Comparison of ENCODE assay signal across 23 mouse cellular contexts in genomic region chr11:47833283-47833682, GRCm38 (mm10).
DNase-seq lines count a peak whose midpoint lies in the region; ATAC-seq and TF ChIP-seq lines count a peak whose summit lies in the region.
"Had no signal": no experiment of that assay in that cellular context is flagged by ENCODE, and none has a peak within 500 bp of the region (broad histone marks: within the 10 kb centered on the region; RNA-seq: fewer than 3 reads in every experiment).

No protein-coding gene starts in this region.

- peak; percentile 16; the same call in 1 of the 2 replicates for TF ChIP-seq CTCF in heart, adult 2 months (IDR thresholded peaks at IDR 0.05)
- TF ChIP-seq CTCF in lung, embryonic 14.5 days (IDR thresholded peaks at IDR 0.05; ENCODE audit: low read depth), result no peak

- no peaks in the 10 kb centered on the region for H3K36me3 ChIP-seq in heart, adult 2 months (ENCODE audit: control insufficient read depth, insufficient read depth, low read length)
- no peaks in the 10 kb centered on the region for H3K36me3 ChIP-seq in lung, embryonic 14.5 days (ENCODE audit: insufficient read depth)
- no peaks in the 10 kb centered on the region for H3K36me3 ChIP-seq in heart, embryonic 15.5 days
- H3K36me3 ChIP-seq: embryonic facial prominence, embryonic 10.5 days; limb, embryonic 12.5 days; liver, embryonic 13.5 days; lung, embryonic 15.5 days; neural tube, embryonic 12.5 days had no signal

- no peak for ATAC-seq in lung, embryonic 14.5 days (ENCODE audit: insufficient read depth)
- ATAC-seq in heart, embryonic 15.5 days (replicated peaks; ENCODE audit: insufficient number of reproducible peaks, insufficient read depth, low FRiP score, low read depth), result peak; percentile 80

- 0 out of 2 replicates have a peak, but pooled peaks have one; percentile 10 for TF ChIP-seq EP300 in heart, adult 2 months (IDR thresholded peaks at IDR 0.05; ENCODE audit: insufficient read depth, low read depth, low read length)

- no peaks in the 10 kb centered on the region for H3K79me2 ChIP-seq in heart, adult 2 months (replicated peaks; ENCODE audit: control insufficient read depth, insufficient read depth, low read length)

- no peaks in the 10 kb centered on the region for H3K27me3 ChIP-seq in heart, adult 2 months (ENCODE audit: control insufficient read depth, insufficient read depth, low read length)
- no peaks in the 10 kb centered on the region for H3K27me3 ChIP-seq in lung, embryonic 14.5 days (ENCODE audit: insufficient read depth, low read length)
- H3K27me3 ChIP-seq in heart, embryonic 15.5 days, result no peaks in the 10 kb centered on the region
- H3K27me3 ChIP-seq: CH12.LX; limb, embryonic 12.5 days; liver, embryonic 13.5 days; lung, embryonic 15.5 days; neural tube, embryonic 12.5 days had no signal

- H3K4me1 ChIP-seq in heart, adult 2 months (ENCODE audit: control insufficient read depth, insufficient read depth, low read length), result no peaks in the 10 kb centered on the region
- no peaks in the 10 kb centered on the region for H3K4me1 ChIP-seq in lung, embryonic 14.5 days (ENCODE audit: insufficient read depth)
- H3K4me1 ChIP-seq in heart, embryonic 15.5 days (replicated peaks), result peaks cover 6% of the 10 kb centered on the region; the same call in 1 of the 2 replicates
- H3K4me1 ChIP-seq: embryonic facial prominence, embryonic 10.5 days; limb, embryonic 12.5 days; liver, embryonic 13.5 days; lung, embryonic 15.5 days; neural tube, embryonic 12.5 days had no signal

- H3K9me3 ChIP-seq in lung, embryonic 14.5 days (ENCODE audit: low read depth, low read length), result no peaks in the 10 kb centered on the region
- no peaks in the 10 kb centered on the region for H3K9me3 ChIP-seq in heart, embryonic 15.5 days (replicated peaks)
- H3K9me3 ChIP-seq: embryonic facial prominence, embryonic 10.5 days; limb, embryonic 12.5 days; liver, embryonic 13.5 days; lung, embryonic 15.5 days; neural tube, embryonic 12.5 days had no signal

- DNase-seq in heart, adult 2 months, result peak in 1 of 2 experiments; percentile 28
- no peak for DNase-seq in heart, adult 11 months
- peak; percentile 17 for DNase-seq in lung, embryonic 14.5 days
- DNase-seq in lung, postnatal 36 days, result no peak
- DNase-seq in thymus, postnatal 10 days (ENCODE audit: low spot score in 2 of 2), result no peak
- no peak for DNase-seq in cerebellum, postnatal 25 days
- no peak for DNase-seq in cerebellum, adult 8-10 months
- DNase-seq: adrenal gland, postnatal 36 days; cerebellum, adult 2 months; kidney, postnatal 4 days; layer of hippocampus, adult 9-11 months; liver, embryonic 13.5 days; right cerebral cortex, postnatal 14 days; thymus, postnatal 4 days had no signal

- TF ChIP-seq POLR2A in heart, adult 2 months (IDR thresholded peaks at IDR 0.05; ENCODE audit: insufficient read depth, low read depth, low read length), result no peak

- intact Hi-C loops in heart, adult 2 months (cut with DNase I), result no loop called here

- no peak overlapping the region for H3K27ac ChIP-seq in heart, adult 2 months
- H3K27ac ChIP-seq in lung, embryonic 14.5 days (ENCODE audit: low read depth), result no peak overlapping the region
- H3K27ac ChIP-seq in heart, embryonic 15.5 days, result peak overlapping the region; percentile 32
- H3K27ac ChIP-seq: embryonic facial prominence, embryonic 10.5 days; hindbrain, embryonic 14.5 days; limb, embryonic 12.5 days; liver, embryonic 13.5 days; lung, embryonic 15.5 days; macrophage; neural tube, embryonic 12.5 days had no signal

- WGBS in heart, adult 2 months, result 16% methylated on average over 4 of the region's 4 CpGs
- 34% methylated on average over 4 of the region's 4 CpGs for WGBS in lung, embryonic 14.5 days
- 16% methylated on average over 4 of the region's 4 CpGs for WGBS in heart, embryonic 15.5 days

- H3K9ac ChIP-seq in heart, adult 2 months (ENCODE audit: low read depth, low read length), result no peak overlapping the region
- no peak overlapping the region for H3K9ac ChIP-seq in lung, embryonic 14.5 days
- H3K9ac ChIP-seq in heart, embryonic 15.5 days, result no peak overlapping the region
- H3K9ac ChIP-seq: hindbrain, embryonic 14.5 days; limb, embryonic 12.5 days; liver, embryonic 13.5 days; lung, embryonic 15.5 days; neural tube, embryonic 12.5 days had no signal

- H3K4me3 ChIP-seq in heart, adult 2 months, result no peak overlapping the region
- H3K4me3 ChIP-seq in lung, embryonic 14.5 days (ENCODE audit: low read depth, low read length), result no peak overlapping the region
- H3K4me3 ChIP-seq in heart, embryonic 15.5 days, result no peak overlapping the region
- H3K4me3 ChIP-seq: embryonic facial prominence, embryonic 10.5 days; limb, embryonic 12.5 days; liver, embryonic 13.5 days; lung, embryonic 15.5 days; neural tube, embryonic 12.5 days had no signal

- no peak overlapping the region for H3K4me2 ChIP-seq in lung, embryonic 14.5 days
- no peak overlapping the region for H3K4me2 ChIP-seq in heart, embryonic 15.5 days
- H3K4me2 ChIP-seq: hindbrain, embryonic 14.5 days; limb, embryonic 12.5 days; liver, embryonic 13.5 days; lung, embryonic 15.5 days; midbrain, embryonic 11.5 days; neural tube, embryonic 12.5 days had no signal
